Mouse (Mus musculus): ENCODE measurements around the gene Cfap65.

DNA sequence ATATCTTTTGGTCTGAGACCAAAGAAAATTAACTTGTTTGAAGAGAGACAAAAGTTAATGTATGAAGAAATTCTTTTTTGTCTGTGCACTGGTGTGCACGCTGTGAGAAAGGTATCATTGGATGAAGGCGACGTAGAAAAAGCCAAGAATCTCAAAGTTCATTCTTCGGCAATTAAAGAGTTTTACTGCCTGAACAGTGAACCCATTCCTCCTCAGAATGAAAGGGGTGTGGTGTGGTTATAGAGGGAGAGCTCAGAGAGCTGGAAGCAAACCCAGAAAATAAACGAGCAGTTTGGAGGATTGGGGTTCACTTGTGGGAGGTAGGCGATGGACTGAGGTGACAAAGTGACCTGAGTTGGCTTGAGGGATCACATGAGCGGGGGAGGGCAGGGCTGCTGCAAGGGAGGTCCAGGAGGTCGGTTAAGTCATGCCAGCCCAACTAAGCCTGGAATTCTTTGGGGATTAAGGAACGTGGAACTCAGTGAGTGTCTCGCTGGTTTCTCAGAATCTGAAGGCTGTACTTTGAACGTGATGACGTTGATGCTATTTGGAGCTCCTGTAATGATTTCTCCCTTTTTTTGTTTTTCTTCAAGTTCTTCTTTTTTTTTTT is 927 bp upstream of the Cfap65 start:
- TF ChIP-seq CTCF (IDR thresholded peaks at IDR 0.05; ENCODE audit: low read depth), result no peak
- TF ChIP-seq EP300 (IDR thresholded peaks at IDR 0.05; ENCODE audit: low read depth), result no peak
